Mouse (Mus musculus) kidney, adult 2 months (tissue): ENCODE measurements around the gene Prkch. TPM values are rescaled to one million over a fixed set of nuclear protein-coding genes. Genes with fewer than 3 reads are reported as not detected.
A peak's percentile ranks its signal among the peaks of the same experiment; 100 is the strongest.

ENCODE experiments used
- DNase-seq: peaks from one replicate; pipeline ENCODE4 v3.0.0; 2021
- H3K27ac ChIP-seq: fragments of 200-500 bp; 2 replicates; pipeline ENCODE4 v1.5.1; 2012; ENCODE audit warnings: low read depth, low read length, control low read depth, inconsistent platforms; ENCODE audit not compliant: insufficient read depth
- H3K27me3 ChIP-seq: fragments of 200-500 bp; replicated peaks from 2 replicates; pipeline ENCODE4 v1.6.1; 2012; ENCODE audit warnings: mild to moderate bottlenecking, moderate library complexity, low read length, inconsistent platforms; ENCODE audit not compliant: control insufficient read depth, insufficient read depth
- H3K36me3 ChIP-seq: fragments of 200-500 bp; 2 replicates; pipeline ENCODE4 v1.6.1; 2012; ENCODE audit warnings: mild to moderate bottlenecking, moderate library complexity, low read length, inconsistent platforms; ENCODE audit not compliant: control insufficient read depth, insufficient read depth
- H3K4me1 ChIP-seq: fragments of 200-500 bp; 2 replicates; pipeline ENCODE4 v1.6.1; 2011; ENCODE audit warnings: low read length; ENCODE audit not compliant: control insufficient read depth, insufficient read depth
- H3K4me3 ChIP-seq: fragments of 200-500 bp; 2 replicates; pipeline ENCODE4 v1.5.1; 2011; ENCODE audit warnings: mild to moderate bottlenecking, low read depth, low read length, control low read depth; ENCODE audit not compliant: insufficient read depth
- CTCF ChIP-seq: fragments of 200-500 bp; conservative IDR thresholded peaks from 2 replicates; pipeline ENCODE4 v1.5.1; 2011; ENCODE audit warnings: low read depth, mild to moderate bottlenecking, control low read depth, low read length, moderate library complexity, mixed read lengths; ENCODE audit not compliant: insufficient read depth, insufficient read length
- POLR2A ChIP-seq: fragments of 200-500 bp; IDR thresholded peaks from one replicate; pipeline ENCODE4 v1.6.1; 2011; ENCODE audit warnings: low read depth, low read length, control low read depth
- WGBS: fragments of 180-500 bp; shearing (Covaris S2); methylation state at CpG from one replicate; pipeline ENCODE4 v1.1.7; 2018; 5-methylcytosine and 5-hydroxymethylcytosine counted together
- polyA plus RNA-seq: library from polyadenylated mRNA; depleted of rRNA; stranded (reverse); fragments of >200 nt; gene quantifications from 2 replicates; pipeline ENCODE4 v1.2.3, GENCODE M21; 2012

Prkch gene
- polyA plus RNA-seq, 1 experiment = 9.5 TPM

GRCm38 (mm10) chr12:73786909-73787308 is 202.3 kb downstream of the Prkch start:
- Histone ChIP-seq H3K4me1 (peaks cover 5% of the 10 kb centered on the region; the same call in 1 of the 2 replicates), H3K27me3 (no peaks in the 10 kb centered on the region), H3K4me3 (no peak overlapping the region), H3K27ac (peak overlapping the region; percentile 14; the same call in 1 of the 2 replicates), H3K36me3 (no peaks in the 10 kb centered on the region)
- DNase-seq = peak; percentile 93
- 20% methylated on average over 8 of the region's 8 CpGs for WGBS
- TF ChIP-seq POLR2A (no peak), CTCF (no peak)

GRCm38 (mm10) chr12:73788850-73789249 is 204.3 kb downstream of the Prkch start:
- no peak for DNase-seq
- WGBS = 60% methylated on average over 3 of the region's 3 CpGs
- no peaks in the 10 kb centered on the region for H3K27me3 ChIP-seq
- no peak overlapping the region for H3K27ac ChIP-seq
- TF ChIP-seq CTCF (no peak), POLR2A (no peak)
- H3K4me1 ChIP-seq = peaks cover 13% of the 10 kb centered on the region; the same call in 1 of the 2 replicates
- H3K4me3 ChIP-seq = no peak overlapping the region
- H3K36me3 ChIP-seq = no peaks in the 10 kb centered on the region

GRCm38 (mm10) chr12:73790571-73791108 is 206.0 kb downstream of the Prkch start:
- WGBS = 51% methylated on average over 5 of the region's 5 CpGs
- Histone ChIP-seq H3K36me3 (no peaks in the 10 kb centered on the region), H3K4me1 (peaks cover 20% of the 10 kb centered on the region), H3K4me3 (no peak overlapping the region), H3K27me3 (no peaks in the 10 kb centered on the region), H3K27ac (peak overlapping the region; percentile 63)
- peak; percentile 79 for DNase-seq
- TF ChIP-seq CTCF (no peak), POLR2A (no peak)

GRCm38 (mm10) chr12:73793216-73793615 is 208.6 kb downstream of the Prkch start:
- TF ChIP-seq CTCF = no peak
- TF ChIP-seq POLR2A = no peak
- DNase-seq = peak; percentile 79
- Histone ChIP-seq H3K4me3 (no peak overlapping the region), H3K4me1 (peaks cover 18% of the 10 kb centered on the region), H3K36me3 (no peaks in the 10 kb centered on the region), H3K27me3 (no peaks in the 10 kb centered on the region), H3K27ac (peak overlapping the region; percentile 81)
- 56% methylated on average over 13 of the region's 13 CpGs for WGBS

GRCm38 (mm10) chr12:73793744-73794143 is 209.1 kb downstream of the Prkch start:
- Histone ChIP-seq H3K27ac (peak overlapping the region; percentile 81), H3K4me1 (peaks cover 18% of the 10 kb centered on the region), H3K27me3 (no peaks in the 10 kb centered on the region), H3K4me3 (no peak overlapping the region), H3K36me3 (no peaks in the 10 kb centered on the region)
- WGBS = 12% methylated on average over 5 of the region's 5 CpGs
- TF ChIP-seq CTCF (no peak), POLR2A (no peak)
- no peak for DNase-seq

- 8% methylated on average over 17 of the region's 17 CpGs for WGBS
- Histone ChIP-seq H3K4me1 (peaks cover 18% of the 10 kb centered on the region), H3K36me3 (no peaks in the 10 kb centered on the region), H3K27me3 (no peaks in the 10 kb centered on the region), H3K27ac (peak overlapping the region; percentile 81), H3K4me3 (no peak overlapping the region)
- peak; percentile 94 for DNase-seq
- no peak for TF ChIP-seq POLR2A
- TF ChIP-seq CTCF = 0 out of 2 replicates have a peak, but pooled peaks have one; percentile 7
Observed at GRCm38 (mm10) chr12:73794151-73794883, 209.7 kb downstream of the Prkch start.

GRCm38 (mm10) chr12:73799671-73800070 is 215.1 kb downstream of the Prkch start:
- Histone ChIP-seq H3K4me3 (no peak overlapping the region), H3K36me3 (no peaks in the 10 kb centered on the region), H3K27ac (no peak overlapping the region), H3K4me1 (peaks cover 13% of the 10 kb centered on the region), H3K27me3 (no peaks in the 10 kb centered on the region)
- WGBS = 94% methylated on average over 5 of the region's 5 CpGs
- TF ChIP-seq CTCF = no peak
- no peak for DNase-seq

GRCm38 (mm10) chr12:73800886-73801285 is 216.3 kb downstream of the Prkch start:
- 39% methylated on average over 3 of the region's 3 CpGs for WGBS
- TF ChIP-seq CTCF (no peak), POLR2A (no peak)
- Histone ChIP-seq H3K27me3 (no peaks in the 10 kb centered on the region), H3K27ac (peak overlapping the region; percentile 42), H3K4me3 (no peak overlapping the region), H3K36me3 (no peaks in the 10 kb centered on the region), H3K4me1 (peaks cover 11% of the 10 kb centered on the region; the same call in 1 of the 2 replicates)
- peak; percentile 83 for DNase-seq
